Mouse (Mus musculus): ENCODE measurements around the gene Myh14. TPM values are rescaled to one million over a fixed set of nuclear protein-coding genes. Genes with fewer than 3 reads are reported as not detected.

Myh14 gene
- total and polyA plus RNA-seq, 3 experiments, result 0.09 to 1.5 (median 0.60) TPM

GRCm38 (mm10) chr7:44704363-44704762, 33.7 kb upstream of the Myh14 start:
- Histone ChIP-seq H3K4me1 (ENCODE audit: control insufficient read depth in 1 of 2, insufficient read depth in 2 of 2) (no peaks in the 10 kb centered on the region), H3K79me2 (replicated peaks; ENCODE audit: control insufficient read depth, extremely low read depth, insufficient read depth, poor library complexity, severe bottlenecking) (no peaks in the 10 kb centered on the region), H3K27me3 (replicated peaks) (no peaks in the 10 kb centered on the region), H3K4me2 (ENCODE audit: insufficient read depth, low read depth, poor library complexity, severe bottlenecking) (no peak overlapping the region), H3K36me3 (replicated peaks in 1 of 2; ENCODE audit: control insufficient read depth in 1 of 2, insufficient read depth in 1 of 2, low read length in 1 of 2) (no peaks in the 10 kb centered on the region), H3K9me3 (replicated peaks; ENCODE audit: low read length) (no peaks in the 10 kb centered on the region), H3K9ac (ENCODE audit: insufficient read depth, low read depth) (no peak overlapping the region), H3K27ac (ENCODE audit: insufficient read depth, low read depth) (no peak overlapping the region), H3K4me3 (replicated peaks in 1 of 3; ENCODE audit: low read depth in 2 of 3, low read length in 2 of 3, poor library complexity in 1 of 3) (no peak overlapping the region)
- in situ Hi-C loops (cut with MboI; ENCODE audit: low pct_ligation_motif_present, low pct_unique_long_range_greater_than_20kb, low sequenced_read_pairs) (no loop called here), dilution Hi-C loops (cut with MboI; ENCODE audit: extremely low pct_ligation_motif_present, extremely low pct_unique_long_range_greater_than_20kb, low sequenced_read_pairs) (no loop called here)
- TF ChIP-seq GABPA (IDR thresholded peaks at IDR 0.05; ENCODE audit: insufficient replicate concordance, low read depth, low read length) (no peak), HCFC1 (IDR thresholded peaks at IDR 0.05; ENCODE audit: low read depth, low read length) (no peak), RAD21 (IDR thresholded peaks at IDR 0.05; ENCODE audit: low read depth, low read length) (peak; percentile 32), PAX5 (IDR thresholded peaks at IDR 0.05; ENCODE audit: low read length) (no peak), IRF4 (IDR thresholded peaks at IDR 0.05; ENCODE audit: low read depth, low read length) (no peak), CTCF (conservative IDR thresholded peaks at IDR 0.05 in 1 of 2, IDR thresholded peaks at IDR 0.05 in 1 of 2; ENCODE audit: low read depth in 2 of 2, low read length in 2 of 2) (peak; percentile 58 to 61), ELF1 (IDR thresholded peaks at IDR 0.05; ENCODE audit: low read depth, low read length) (no peak), CHD2 (IDR thresholded peaks at IDR 0.05; ENCODE audit: low read length) (no peak)
- peak; percentile 34 for DNase-seq (ENCODE audit: extremely low read depth)

- no peak overlapping the region for H3K9ac ChIP-seq (ENCODE audit: insufficient read depth, low read depth)
- dilution Hi-C loops (cut with MboI; ENCODE audit: extremely low pct_ligation_motif_present, extremely low pct_unique_long_range_greater_than_20kb, low sequenced_read_pairs), result no loop called here
- H3K27ac ChIP-seq (ENCODE audit: insufficient read depth, low read depth), result no peak overlapping the region
- no peak overlapping the region for H3K4me3 ChIP-seq (replicated peaks in 1 of 3; ENCODE audit: low read depth in 2 of 3, low read length in 2 of 3, poor library complexity in 1 of 3)
- H3K36me3 ChIP-seq (replicated peaks in 1 of 2; ENCODE audit: control insufficient read depth in 1 of 2, insufficient read depth in 1 of 2, low read length in 1 of 2), result no peaks in the 10 kb centered on the region
- no peak for TF ChIP-seq RAD21 (IDR thresholded peaks at IDR 0.05; ENCODE audit: low read depth, low read length)
- no peak for TF ChIP-seq NELFE (IDR thresholded peaks at IDR 0.05; ENCODE audit: low read depth, low read length)
- TF ChIP-seq NRF1 (IDR thresholded peaks at IDR 0.05; ENCODE audit: low read depth, low read length), result no peak
- no peak for TF ChIP-seq USF2 (conservative IDR thresholded peaks at IDR 0.05; ENCODE audit: low read depth, low read length)
- TF ChIP-seq CHD1 (IDR thresholded peaks at IDR 0.05; ENCODE audit: low read depth, low read length), result no peak
- TF ChIP-seq ETS1 (conservative IDR thresholded peaks at IDR 0.05; ENCODE audit: low read depth, low read length), result no peak
- TF ChIP-seq PAX5 (IDR thresholded peaks at IDR 0.05; ENCODE audit: low read length), result no peak
- no peak for TF ChIP-seq KAT2A (IDR thresholded peaks at IDR 0.05; ENCODE audit: insufficient replicate concordance, low read length)
- TF ChIP-seq CHD2 (IDR thresholded peaks at IDR 0.05; ENCODE audit: low read length), result no peak
- TF ChIP-seq ZKSCAN1 (IDR thresholded peaks at IDR 0.05; ENCODE audit: borderline replicate concordance, low read depth, low read length), result no peak
- no peak for TF ChIP-seq TBP (conservative IDR thresholded peaks at IDR 0.05; ENCODE audit: low read depth, low read length)
- TF ChIP-seq MAFK (IDR thresholded peaks at IDR 0.05; ENCODE audit: insufficient replicate concordance, low read length), result no peak
- no peak for TF ChIP-seq E2F4 (IDR thresholded peaks at IDR 0.05; ENCODE audit: insufficient replicate concordance, low read depth, low read length)
- no peak for TF ChIP-seq CTCF (conservative IDR thresholded peaks at IDR 0.05 in 1 of 2, IDR thresholded peaks at IDR 0.05 in 1 of 2; ENCODE audit: low read depth in 2 of 2, low read length in 2 of 2)
- no peak for TF ChIP-seq MAZ (IDR thresholded peaks at IDR 0.05; ENCODE audit: low read depth, low read length)
- TF ChIP-seq HCFC1 (IDR thresholded peaks at IDR 0.05; ENCODE audit: low read depth, low read length), result no peak
- TF ChIP-seq JUN (IDR thresholded peaks at IDR 0.05; ENCODE audit: insufficient read depth, low read depth, low read length), result no peak
- H3K9me3 ChIP-seq (replicated peaks; ENCODE audit: low read length), result no peaks in the 10 kb centered on the region
- no peak for DNase-seq (ENCODE audit: extremely low read depth)
- H3K4me2 ChIP-seq (ENCODE audit: insufficient read depth, low read depth, poor library complexity, severe bottlenecking), result no peak overlapping the region
- H3K79me2 ChIP-seq (replicated peaks; ENCODE audit: control insufficient read depth, extremely low read depth, insufficient read depth, poor library complexity, severe bottlenecking), result no peaks in the 10 kb centered on the region
- no peaks in the 10 kb centered on the region for H3K4me1 ChIP-seq (ENCODE audit: control insufficient read depth in 1 of 2, insufficient read depth in 2 of 2)
- in situ Hi-C loops (cut with MboI; ENCODE audit: low pct_ligation_motif_present, low pct_unique_long_range_greater_than_20kb, low sequenced_read_pairs), result no loop called here
- H3K27me3 ChIP-seq (replicated peaks), result no peaks in the 10 kb centered on the region
Measured at GRCm38 (mm10) chr7:44702985-44703384, 32.3 kb upstream of the Myh14 start.

Data from CH12.LX (cell line).